Mouse (Mus musculus): Measurements from ENCODE around the gene Gm4922. TPM values are rescaled to one million over a fixed set of nuclear protein-coding genes. Genes with fewer than 3 reads are reported as not detected.

Gm4922 gene
- polyA plus RNA-seq, 1 experiment, result not detected

GRCm38 (mm10) chr10:18825143-18825542 lies 38.5 kb upstream of the Gm4922 start:
- TF ChIP-seq POLR2A (IDR thresholded peaks at IDR 0.05; ENCODE audit: low read depth, low read length) (no peak), CTCF (IDR thresholded peaks at IDR 0.05; ENCODE audit: extremely low read depth, insufficient read depth, insufficient read length, insufficient replicate concordance) (no peak)
- no peak overlapping the region for H3K27ac ChIP-seq (ENCODE audit: insufficient read depth, low read length)
- DNase-seq (ENCODE audit: low read depth in 1 of 2, low spot score in 2 of 2), result no peak
- no peaks in the 10 kb centered on the region for H3K36me3 ChIP-seq (ENCODE audit: control insufficient read depth, insufficient read depth, low read length)
- H3K4me1 ChIP-seq (ENCODE audit: control insufficient read depth, insufficient read depth, insufficient read length), result no peaks in the 10 kb centered on the region
- H3K4me3 ChIP-seq (ENCODE audit: extremely low read depth, insufficient read depth, insufficient read length), result no peak overlapping the region
- no peaks in the 10 kb centered on the region for H3K27me3 ChIP-seq (ENCODE audit: control insufficient read depth, insufficient read depth, low read length)

GRCm38 (mm10) chr10:18816560-18816959 lies 30.0 kb upstream of the Gm4922 start:
- Histone ChIP-seq H3K27me3 (ENCODE audit: control insufficient read depth, insufficient read depth, low read length) (no peaks in the 10 kb centered on the region), H3K36me3 (ENCODE audit: control insufficient read depth, insufficient read depth, low read length) (no peaks in the 10 kb centered on the region), H3K27ac (ENCODE audit: insufficient read depth, low read length) (no peak overlapping the region), H3K4me3 (ENCODE audit: extremely low read depth, insufficient read depth, insufficient read length) (no peak overlapping the region), H3K4me1 (ENCODE audit: control insufficient read depth, insufficient read depth, insufficient read length) (no peaks in the 10 kb centered on the region)
- no peak for DNase-seq (ENCODE audit: low read depth in 1 of 2, low spot score in 2 of 2)
- no peak for TF ChIP-seq POLR2A (IDR thresholded peaks at IDR 0.05; ENCODE audit: low read depth, low read length)
- no peak for TF ChIP-seq CTCF (IDR thresholded peaks at IDR 0.05; ENCODE audit: extremely low read depth, insufficient read depth, insufficient read length, insufficient replicate concordance)
- 84% methylated on average over 5 of the region's 5 CpGs for WGBS

DNA sequence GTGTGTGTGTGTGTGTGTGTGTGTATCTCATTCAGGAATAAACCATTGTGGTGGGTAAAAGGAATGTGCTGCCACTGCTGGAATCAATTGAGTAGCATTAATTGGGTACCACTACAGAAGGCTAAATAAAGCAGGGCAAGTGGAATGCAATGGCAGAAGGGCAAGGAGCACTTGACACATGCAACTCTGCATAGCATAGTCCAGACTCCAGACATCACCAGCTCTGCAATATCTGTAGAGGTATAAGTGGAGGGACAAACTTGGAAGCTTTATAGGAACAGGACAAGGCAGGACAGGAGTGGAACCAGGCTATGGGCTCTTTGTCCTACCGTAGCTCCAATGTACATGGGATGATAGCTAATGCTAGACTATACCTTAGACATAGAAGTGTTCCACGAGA lies 25.2 kb upstream of the Gm4922 start:
- H3K27me3 ChIP-seq (ENCODE audit: control insufficient read depth, insufficient read depth, low read length), result no peaks in the 10 kb centered on the region
- H3K4me3 ChIP-seq (ENCODE audit: extremely low read depth, insufficient read depth, insufficient read length), result no peak overlapping the region
- TF ChIP-seq CTCF (IDR thresholded peaks at IDR 0.05; ENCODE audit: extremely low read depth, insufficient read depth, insufficient read length, insufficient replicate concordance), result no peak
- TF ChIP-seq POLR2A (IDR thresholded peaks at IDR 0.05; ENCODE audit: low read depth, low read length), result no peak
- H3K4me1 ChIP-seq (ENCODE audit: control insufficient read depth, insufficient read depth, insufficient read length), result no peaks in the 10 kb centered on the region
- no peaks in the 10 kb centered on the region for H3K36me3 ChIP-seq (ENCODE audit: control insufficient read depth, insufficient read depth, low read length)
- WGBS, result 89% methylated on average over 2 of the region's 2 CpGs
- no peak overlapping the region for H3K27ac ChIP-seq (ENCODE audit: insufficient read depth, low read length)
- DNase-seq (ENCODE audit: low read depth in 1 of 2, low spot score in 2 of 2), result no peak

DNA sequence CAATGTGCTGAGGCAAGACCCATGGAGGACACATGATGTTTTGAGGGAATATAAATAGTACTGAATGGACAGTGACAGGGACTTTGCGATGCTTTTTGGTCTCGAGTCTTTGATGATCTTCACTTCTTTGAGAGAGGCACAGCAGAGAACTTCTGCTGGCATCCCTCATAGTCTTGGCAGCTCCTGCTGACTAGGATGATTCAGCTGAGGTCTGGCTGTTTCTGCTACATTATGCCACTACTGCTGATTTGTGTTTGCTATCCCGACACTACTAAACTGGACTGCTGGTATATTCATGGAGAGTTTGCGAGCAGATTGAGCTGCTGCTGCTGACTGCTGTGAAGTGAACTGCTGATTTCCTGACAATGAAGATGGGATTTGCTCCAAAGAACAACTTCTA lies 3.5 kb upstream of the Gm4922 start:
- Histone ChIP-seq H3K27me3 (ENCODE audit: control insufficient read depth, insufficient read depth, low read length) (no peaks in the 10 kb centered on the region), H3K4me1 (ENCODE audit: control insufficient read depth, insufficient read depth, insufficient read length) (no peaks in the 10 kb centered on the region), H3K27ac (ENCODE audit: insufficient read depth, low read length) (no peak overlapping the region), H3K4me3 (ENCODE audit: extremely low read depth, insufficient read depth, insufficient read length) (no peak overlapping the region), H3K36me3 (ENCODE audit: control insufficient read depth, insufficient read depth, low read length) (no peaks in the 10 kb centered on the region)
- TF ChIP-seq POLR2A (IDR thresholded peaks at IDR 0.05; ENCODE audit: low read depth, low read length), result no peak
- no peak for TF ChIP-seq CTCF (IDR thresholded peaks at IDR 0.05; ENCODE audit: extremely low read depth, insufficient read depth, insufficient read length, insufficient replicate concordance)
- WGBS, result 90% methylated on average over 4 of the region's 4 CpGs
- no peak for DNase-seq (ENCODE audit: low read depth in 1 of 2, low spot score in 2 of 2)

- Histone ChIP-seq H3K27me3 (ENCODE audit: control insufficient read depth, insufficient read depth, low read length) (no peaks in the 10 kb centered on the region), H3K4me3 (ENCODE audit: extremely low read depth, insufficient read depth, insufficient read length) (no peak overlapping the region), H3K4me1 (ENCODE audit: control insufficient read depth, insufficient read depth, insufficient read length) (no peaks in the 10 kb centered on the region), H3K36me3 (ENCODE audit: control insufficient read depth, insufficient read depth, low read length) (no peaks in the 10 kb centered on the region), H3K27ac (ENCODE audit: insufficient read depth, low read length) (no peak overlapping the region)
- DNase-seq (ENCODE audit: low read depth in 1 of 2, low spot score in 2 of 2), result no peak
- 92% methylated on average over 1 of the region's 1 CpGs for WGBS
- TF ChIP-seq CTCF (IDR thresholded peaks at IDR 0.05; ENCODE audit: extremely low read depth, insufficient read depth, insufficient read length, insufficient replicate concordance), result no peak
- no peak for TF ChIP-seq POLR2A (IDR thresholded peaks at IDR 0.05; ENCODE audit: low read depth, low read length)
These were observed 2.0 kb upstream of the Gm4922 start for GRCm38 (mm10) chr10:18788601-18789000.

DNA sequence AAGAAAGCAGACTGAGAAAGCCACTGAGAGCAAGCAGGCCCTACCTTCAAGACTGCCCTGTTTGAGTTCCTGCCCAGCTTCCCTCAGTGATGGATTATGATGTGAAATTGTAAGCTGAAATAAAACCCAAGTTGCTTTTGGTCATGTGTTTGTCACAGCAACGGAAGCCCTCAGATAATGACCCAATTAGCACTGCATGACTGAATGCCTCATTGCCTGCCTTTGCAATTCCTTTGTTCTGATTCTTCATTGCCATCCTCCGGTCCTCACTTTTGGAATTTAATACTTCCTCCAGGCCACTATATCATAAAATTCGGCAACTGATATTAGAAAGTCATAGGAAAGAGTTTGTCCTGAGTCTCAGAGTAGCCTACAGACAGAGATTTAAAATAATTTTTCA lies 9.0 kb downstream of the Gm4922 start:
- H3K4me3 ChIP-seq (ENCODE audit: extremely low read depth, insufficient read depth, insufficient read length), result no peak overlapping the region
- H3K36me3 ChIP-seq (ENCODE audit: control insufficient read depth, insufficient read depth, low read length), result no peaks in the 10 kb centered on the region
- WGBS, result 79% methylated on average over 3 of the region's 3 CpGs
- no peaks in the 10 kb centered on the region for H3K4me1 ChIP-seq (ENCODE audit: control insufficient read depth, insufficient read depth, insufficient read length)
- no peak for DNase-seq (ENCODE audit: low read depth in 1 of 2, low spot score in 2 of 2)
- TF ChIP-seq CTCF (IDR thresholded peaks at IDR 0.05; ENCODE audit: extremely low read depth, insufficient read depth, insufficient read length, insufficient replicate concordance), result no peak
- TF ChIP-seq POLR2A (IDR thresholded peaks at IDR 0.05; ENCODE audit: low read depth, low read length), result no peak
- H3K27me3 ChIP-seq (ENCODE audit: control insufficient read depth, insufficient read depth, low read length), result no peaks in the 10 kb centered on the region
- H3K27ac ChIP-seq (ENCODE audit: insufficient read depth, low read length), result no peak overlapping the region

DNA sequence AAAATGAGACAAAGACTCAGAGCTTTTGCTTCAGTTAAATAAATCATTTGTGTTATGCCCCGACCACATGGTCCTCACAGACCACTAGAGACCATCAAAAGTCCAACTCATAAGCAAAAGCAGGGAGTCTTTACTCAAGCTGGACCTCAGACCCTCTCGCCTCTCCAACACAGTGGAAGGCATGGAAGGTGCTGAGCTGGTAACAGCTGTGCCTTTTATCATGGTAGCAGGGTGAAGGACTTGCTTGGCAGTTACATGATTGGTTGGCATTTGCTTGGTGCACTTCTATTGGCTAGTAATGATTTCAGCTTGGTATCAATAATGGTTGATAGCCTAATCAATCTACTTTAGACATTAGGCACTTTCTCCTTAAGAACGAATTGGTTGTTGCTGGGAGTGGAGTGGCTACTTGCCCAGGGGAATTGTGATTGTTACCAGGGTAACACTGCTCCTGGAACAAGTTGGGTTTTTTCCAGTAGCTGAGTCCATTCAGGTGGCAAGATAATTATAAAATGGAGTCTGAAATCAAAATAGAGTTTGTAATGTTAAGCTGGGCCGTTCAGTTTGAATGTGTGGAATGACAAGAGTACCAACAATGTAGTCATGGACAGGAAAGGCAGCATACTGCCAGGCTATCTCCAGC lies 13.9 kb downstream of the Gm4922 start:
- TF ChIP-seq CTCF (IDR thresholded peaks at IDR 0.05; ENCODE audit: extremely low read depth, insufficient read depth, insufficient read length, insufficient replicate concordance) (no peak), POLR2A (IDR thresholded peaks at IDR 0.05; ENCODE audit: low read depth, low read length) (no peak)
- Histone ChIP-seq H3K4me1 (ENCODE audit: control insufficient read depth, insufficient read depth, insufficient read length) (no peaks in the 10 kb centered on the region), H3K27ac (ENCODE audit: insufficient read depth, low read length) (no peak overlapping the region), H3K27me3 (ENCODE audit: control insufficient read depth, insufficient read depth, low read length) (no peaks in the 10 kb centered on the region), H3K4me3 (ENCODE audit: extremely low read depth, insufficient read depth, insufficient read length) (no peak overlapping the region), H3K36me3 (ENCODE audit: control insufficient read depth, insufficient read depth, low read length) (no peaks in the 10 kb centered on the region)
- DNase-seq (ENCODE audit: low read depth in 1 of 2, low spot score in 2 of 2), result no peak
- 83% methylated on average over 4 of the region's 4 CpGs for WGBS
